Mouse (Mus musculus): Measurements from ENCODE around the gene 6430548M08Rik. TPM values are rescaled to one million over a fixed set of nuclear protein-coding genes. Genes with fewer than 3 reads are reported as not detected.
A peak's percentile ranks its signal among the peaks of the same experiment; 100 is the strongest.

Gene 6430548M08Rik
- total RNA-seq, 1 experiment: 0.54 TPM

DNA sequence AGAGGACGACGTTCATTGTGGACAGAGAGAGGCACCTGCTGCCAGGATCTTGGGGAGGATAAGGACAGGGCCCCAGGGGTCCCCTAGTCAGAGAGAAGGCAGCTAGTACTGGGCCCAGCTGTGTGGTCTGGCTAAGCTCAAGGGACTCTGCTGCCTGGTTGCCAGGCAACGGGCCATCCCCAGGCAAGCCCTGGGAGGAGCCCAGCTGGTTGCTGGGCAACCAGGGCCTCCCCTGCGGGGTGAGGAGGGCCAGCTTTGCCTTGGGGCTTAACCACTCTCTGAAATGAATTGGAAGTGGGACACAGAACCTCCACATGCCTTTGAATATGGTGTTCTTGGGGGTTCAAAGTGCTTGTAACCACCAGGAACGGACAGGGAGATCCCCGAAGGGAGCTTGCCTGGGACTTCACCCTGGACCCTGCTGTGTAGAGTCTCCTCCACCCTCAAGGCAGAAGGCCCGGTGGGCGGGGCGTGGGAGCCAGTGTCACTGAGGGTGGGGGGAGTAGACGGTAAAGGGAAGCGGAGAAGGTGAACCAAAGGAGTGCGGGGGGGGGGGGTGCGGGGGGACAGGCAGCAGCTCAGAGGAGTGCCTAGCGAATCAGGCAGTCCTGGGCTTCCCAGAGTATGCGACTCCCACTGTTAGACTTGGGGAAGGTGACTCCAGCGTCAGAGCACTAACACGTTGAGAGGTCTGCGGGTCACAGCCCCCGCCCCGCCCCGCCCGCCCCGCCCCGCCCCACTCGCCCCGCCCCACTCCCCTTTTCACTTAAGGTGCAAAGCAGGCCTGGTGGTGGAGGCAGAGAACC lies 63.6 kb downstream of the 6430548M08Rik start, which contains the start of gene Fam92b:
TSS of gene Fam92b (minus strand) at position 149 of the 806 bp plus-strand sequence.
- Histone ChIP-seq H3K4me3 (ENCODE audit: insufficient read depth in 1 of 2, low read depth in 1 of 2, low read length in 2 of 2, poor library complexity in 1 of 2, severe bottlenecking in 1 of 2) (peak within 1 kb of the TSS; percentile 27 to 49), H3K9ac (ENCODE audit: insufficient read depth, low read depth, low read length, poor library complexity, severe bottlenecking) (no peak within 1 kb of the TSS), H3K4me1 (ENCODE audit: control insufficient read depth in 2 of 2, insufficient read depth in 2 of 2, low read length in 2 of 2, poor library complexity in 1 of 2) (peaks cover 0 to 15% of the 10 kb centered on the region in 2 experiments; a peak in 2 of 4 replicates), H3K9me3 (ENCODE audit: control insufficient read depth, insufficient read depth, low read depth, low read length) (no peaks in the 10 kb centered on the region), H3K36me3 (ENCODE audit: control insufficient read depth, insufficient read depth, low read length, poor library complexity, severe bottlenecking) (no peaks in the 10 kb centered on the region), H3K27ac (ENCODE audit: insufficient read depth, low read depth, low read length, poor library complexity, severe bottlenecking) (peak within 1 kb of the TSS; percentile 47; the same call in 1 of the 2 replicates)
- in situ Hi-C loops (cut with MboI; ENCODE audit: low sequenced_read_pairs in 2 of 2, unreplicated experiment in 2 of 2): no loop called here
- peak; percentile 84 for DNase-seq (ENCODE audit: low read depth, low spot score)
- no peak for TF ChIP-seq MAFK (IDR thresholded peaks at IDR 0.05; ENCODE audit: insufficient read depth, low read depth, low read length)
- no peak for TF ChIP-seq CHD2 (IDR thresholded peaks at IDR 0.05; ENCODE audit: low read depth, low read length)
- no peak for TF ChIP-seq ZNF384 (IDR thresholded peaks at IDR 0.05; ENCODE audit: low read depth, low read length)
- TF ChIP-seq ZC3H11A (IDR thresholded peaks at IDR 0.05; ENCODE audit: borderline replicate concordance, low read depth, low read length): no peak
- TF ChIP-seq HCFC1 (IDR thresholded peaks at IDR 0.05; ENCODE audit: borderline replicate concordance, insufficient read depth, low read length): no peak

DNA sequence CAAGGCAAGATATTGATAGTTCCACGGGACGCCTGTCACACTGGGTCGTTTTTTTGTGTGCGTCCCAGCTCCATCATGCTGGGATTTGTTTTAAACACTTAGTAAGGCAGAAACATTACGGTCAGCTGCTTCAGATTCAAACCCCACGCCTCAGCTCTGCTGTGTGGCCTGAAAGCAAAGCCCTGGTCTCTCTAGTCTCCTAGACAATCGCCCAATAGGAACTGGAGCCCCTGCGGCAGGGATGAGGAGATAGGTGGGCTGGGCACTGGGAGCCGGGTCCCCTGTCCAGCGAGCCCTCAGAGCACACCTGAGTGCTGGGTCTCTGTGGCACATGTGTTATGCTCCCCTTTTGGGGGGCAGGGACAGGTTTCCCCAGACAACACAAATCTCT lies 64.2 kb downstream of the 6430548M08Rik start:
- TF ChIP-seq MAFK (IDR thresholded peaks at IDR 0.05; ENCODE audit: insufficient read depth, low read depth, low read length): no peak
- no peak for TF ChIP-seq ZNF384 (IDR thresholded peaks at IDR 0.05; ENCODE audit: low read depth, low read length)
- TF ChIP-seq ZC3H11A (IDR thresholded peaks at IDR 0.05; ENCODE audit: borderline replicate concordance, low read depth, low read length): no peak
- TF ChIP-seq CHD2 (IDR thresholded peaks at IDR 0.05; ENCODE audit: low read depth, low read length): no peak
- TF ChIP-seq HCFC1 (IDR thresholded peaks at IDR 0.05; ENCODE audit: borderline replicate concordance, insufficient read depth, low read length): no peak
- H3K9me3 ChIP-seq (ENCODE audit: control insufficient read depth, insufficient read depth, low read depth, low read length): no peaks in the 10 kb centered on the region
- peaks cover 0 to 15% of the 10 kb centered on the region in 2 experiments; a peak in 2 of 4 replicates for H3K4me1 ChIP-seq (ENCODE audit: control insufficient read depth in 2 of 2, insufficient read depth in 2 of 2, low read length in 2 of 2, poor library complexity in 1 of 2)
- no peak overlapping the region for H3K9ac ChIP-seq (ENCODE audit: insufficient read depth, low read depth, low read length, poor library complexity, severe bottlenecking)
- in situ Hi-C loops (cut with MboI; ENCODE audit: low sequenced_read_pairs in 2 of 2, unreplicated experiment in 2 of 2): no loop called here
- no peak for DNase-seq (ENCODE audit: low read depth, low spot score)
- no peak overlapping the region for H3K4me3 ChIP-seq (ENCODE audit: insufficient read depth in 1 of 2, low read depth in 1 of 2, low read length in 2 of 2, poor library complexity in 1 of 2, severe bottlenecking in 1 of 2)
- no peak overlapping the region; the same call in 1 of the 2 replicates for H3K27ac ChIP-seq (ENCODE audit: insufficient read depth, low read depth, low read length, poor library complexity, severe bottlenecking)
- no peaks in the 10 kb centered on the region for H3K36me3 ChIP-seq (ENCODE audit: control insufficient read depth, insufficient read depth, low read length, poor library complexity, severe bottlenecking)

DNA sequence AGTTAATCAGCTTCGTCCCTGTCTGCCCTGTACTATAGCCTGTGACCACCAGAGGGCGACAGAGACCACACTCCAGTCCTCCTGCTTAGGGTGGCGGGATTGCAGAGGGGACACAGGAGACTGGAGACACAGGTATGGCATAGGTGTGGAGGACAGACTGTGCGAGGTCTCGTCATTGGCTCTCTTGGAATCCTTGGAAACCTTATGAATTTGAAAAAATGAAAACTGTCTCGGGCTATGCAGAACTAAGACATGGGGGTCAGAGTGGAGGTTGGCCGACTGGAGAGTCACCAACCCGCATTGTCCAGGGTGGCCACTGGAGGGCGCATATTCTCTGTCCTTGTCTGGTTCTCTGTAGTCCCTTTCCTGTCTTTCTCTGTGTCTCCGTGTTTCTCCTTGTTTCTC lies 65.1 kb downstream of the 6430548M08Rik start:
- in situ Hi-C loops (cut with MboI; ENCODE audit: low sequenced_read_pairs in 2 of 2, unreplicated experiment in 2 of 2): no loop called here
- DNase-seq (ENCODE audit: low read depth, low spot score): peak; percentile 83
- H3K9me3 ChIP-seq (ENCODE audit: control insufficient read depth, insufficient read depth, low read depth, low read length): no peaks in the 10 kb centered on the region
- no peak overlapping the region for H3K9ac ChIP-seq (ENCODE audit: insufficient read depth, low read depth, low read length, poor library complexity, severe bottlenecking)
- H3K4me1 ChIP-seq (ENCODE audit: control insufficient read depth in 2 of 2, insufficient read depth in 2 of 2, low read length in 2 of 2, poor library complexity in 1 of 2): peaks cover 0 to 15% of the 10 kb centered on the region in 2 experiments; a peak in 2 of 4 replicates
- no peak overlapping the region for H3K27ac ChIP-seq (ENCODE audit: insufficient read depth, low read depth, low read length, poor library complexity, severe bottlenecking)
- TF ChIP-seq CHD2 (IDR thresholded peaks at IDR 0.05; ENCODE audit: low read depth, low read length) (no peak), ZC3H11A (IDR thresholded peaks at IDR 0.05; ENCODE audit: borderline replicate concordance, low read depth, low read length) (0 out of 2 replicates have a peak, but pooled peaks have one; percentile 50)
- peak overlapping the region in 1 of 2 experiments; percentile 18; a peak in 1 of 4 replicates for H3K4me3 ChIP-seq (ENCODE audit: insufficient read depth in 1 of 2, low read depth in 1 of 2, low read length in 2 of 2, poor library complexity in 1 of 2, severe bottlenecking in 1 of 2)
- H3K36me3 ChIP-seq (ENCODE audit: control insufficient read depth, insufficient read depth, low read length, poor library complexity, severe bottlenecking): no peaks in the 10 kb centered on the region

DNA sequence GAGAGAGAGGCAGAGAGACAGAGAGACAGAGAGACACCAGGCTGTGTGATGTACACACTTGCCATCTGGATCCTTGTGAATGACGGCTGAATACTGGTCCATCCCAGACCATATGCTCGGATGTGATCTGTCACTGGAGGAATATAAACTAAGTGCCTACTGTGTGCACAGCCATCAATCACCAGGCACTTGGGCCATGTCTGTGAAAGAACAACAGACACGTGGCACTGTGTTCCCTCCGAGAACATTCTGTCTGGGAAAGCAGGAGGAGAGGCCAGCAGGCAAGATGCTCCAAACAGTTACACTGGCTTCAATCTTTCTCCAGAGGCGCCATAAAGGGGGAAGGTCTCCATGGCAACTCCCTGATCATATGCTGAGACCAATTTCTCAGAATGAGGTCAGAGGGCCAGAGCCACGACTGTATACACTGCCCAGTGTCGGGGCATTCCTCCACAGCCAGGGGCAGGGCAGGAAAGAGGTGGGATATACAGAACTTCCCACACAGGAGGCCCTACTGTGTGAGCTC lies 66.6 kb downstream of the 6430548M08Rik start:
- no peak for DNase-seq (ENCODE audit: low read depth, low spot score)
- Histone ChIP-seq H3K4me1 (ENCODE audit: control insufficient read depth in 2 of 2, insufficient read depth in 2 of 2, low read length in 2 of 2, poor library complexity in 1 of 2) (peaks cover 0 to 13% of the 10 kb centered on the region in 2 experiments; a peak in 2 of 4 replicates), H3K27ac (ENCODE audit: insufficient read depth, low read depth, low read length, poor library complexity, severe bottlenecking) (no peak overlapping the region), H3K9ac (ENCODE audit: insufficient read depth, low read depth, low read length, poor library complexity, severe bottlenecking) (no peak overlapping the region), H3K9me3 (ENCODE audit: control insufficient read depth, insufficient read depth, low read depth, low read length) (no peaks in the 10 kb centered on the region), H3K36me3 (ENCODE audit: control insufficient read depth, insufficient read depth, low read length, poor library complexity, severe bottlenecking) (no peaks in the 10 kb centered on the region), H3K4me3 (ENCODE audit: insufficient read depth in 1 of 2, low read depth in 1 of 2, low read length in 2 of 2, poor library complexity in 1 of 2, severe bottlenecking in 1 of 2) (no peak overlapping the region)
- in situ Hi-C loops (cut with MboI; ENCODE audit: low sequenced_read_pairs in 2 of 2, unreplicated experiment in 2 of 2): loop anchor here in 1 of 2 experiments (10.0 kb wide), 1 partner anchor 144 kb away; no protein-coding TSS in a partner anchor
- TF ChIP-seq HCFC1 (IDR thresholded peaks at IDR 0.05; ENCODE audit: borderline replicate concordance, insufficient read depth, low read length): no peak
- TF ChIP-seq MAFK (IDR thresholded peaks at IDR 0.05; ENCODE audit: insufficient read depth, low read depth, low read length): no peak
- TF ChIP-seq ZC3H11A (IDR thresholded peaks at IDR 0.05; ENCODE audit: borderline replicate concordance, low read depth, low read length): no peak
- TF ChIP-seq ZNF384 (IDR thresholded peaks at IDR 0.05; ENCODE audit: low read depth, low read length): no peak
- no peak for TF ChIP-seq CHD2 (IDR thresholded peaks at IDR 0.05; ENCODE audit: low read depth, low read length)
